Mouse (Mus musculus) limb, embryonic 14.5 days (tissue): ENCODE measurements around the gene Soat2. TPM values are rescaled to one million over a fixed set of nuclear protein-coding genes. Genes with fewer than 3 reads are reported as not detected.

Experiments
- ATAC-seq: fragments of 200-750 bp; cut with Nextera tagmentation; 2 replicates; pipeline ENCODE4 v1.8.0; 2017; ENCODE audit warnings: low read depth, moderate number of reproducible peaks, moderate TSS enrichment; ENCODE audit not compliant: low FRiP score
- DNase-seq: peaks from one replicate; pipeline ENCODE4 v3.0.0-alpha.2; 2015; ENCODE audit warnings: low spot score
- H3K27ac ChIP-seq: fragments of 300-500 bp; sonication (generic); replicated peaks from 2 replicates; pipeline ENCODE4 v1.5.1; 2014; ENCODE audit warnings: low read depth, mild to moderate bottlenecking, low read length, moderate library complexity, mixed read lengths
- H3K27me3 ChIP-seq: fragments of 300-500 bp; sonication (generic); 2 replicates; pipeline ENCODE4 v1.6.1; 2014; ENCODE audit warnings: low read length, mixed read lengths; ENCODE audit not compliant: control insufficient read depth, insufficient read depth
- H3K36me3 ChIP-seq: fragments of 300-500 bp; sonication (generic); 2 replicates; pipeline ENCODE4 v1.6.1; 2014; ENCODE audit warnings: mild to moderate bottlenecking, low read length, moderate library complexity, mixed read lengths; ENCODE audit not compliant: control insufficient read depth, insufficient read depth
- H3K4me1 ChIP-seq: fragments of 300-500 bp; sonication (generic); 2 replicates; pipeline ENCODE4 v1.6.1; 2014; ENCODE audit warnings: antibody characterized with exemption, low read length, mixed read lengths; ENCODE audit not compliant: control insufficient read depth, insufficient read depth
- H3K4me2 ChIP-seq: fragments of 300-500 bp; sonication (generic); replicated peaks from 2 replicates; pipeline ENCODE4 v1.6.1; 2014; ENCODE audit warnings: low read depth, mild to moderate bottlenecking, low read length, moderate library complexity; ENCODE audit not compliant: severe bottlenecking
- H3K4me3 ChIP-seq: fragments of 300-500 bp; sonication (generic); replicated peaks from 2 replicates; pipeline ENCODE4 v1.5.1; 2014; ENCODE audit warnings: low read length
- H3K9ac ChIP-seq: fragments of 300-500 bp; sonication (generic); 2 replicates; pipeline ENCODE4 v1.6.1; 2014; ENCODE audit warnings: mild to moderate bottlenecking, low read depth, low read length, moderate library complexity; ENCODE audit not compliant: severe bottlenecking
- H3K9me3 ChIP-seq: fragments of 300-500 bp; sonication (generic); 2 replicates; pipeline ENCODE4 v1.6.1; 2016; ENCODE audit warnings: low read length; ENCODE audit not compliant: control insufficient read depth
- POLR2A ChIP-seq: fragments of 200-500 bp; IDR thresholded peaks from 2 replicates; pipeline ENCODE4 v1.8.0; 2012; ENCODE audit warnings: inconsistent platforms, mild to moderate bottlenecking, moderate library complexity, borderline replicate concordance; ENCODE audit not compliant: insufficient read depth, insufficient read length; ENCODE audit errors: extremely low read depth
- WGBS: fragments of 180-500 bp; shearing (Covaris S2); extraction: QIAGEN DNeasy Blood & Tissue Kit; methylation state at CpG from one replicate; pipeline ENCODE4 v1.1.7; 2014; 5-methylcytosine and 5-hydroxymethylcytosine counted together
- polyA plus RNA-seq, 2 experiments: library from polyadenylated mRNA; depleted of rRNA in 1 of 2; stranded (reverse) in 1 of 2; unstranded in 1 of 2; fragments of >200 nt; fragmentation: Nextera tagmentation in 1 of 2; extraction: Ambion mirVana in 1 of 2; gene quantifications; 2 replicates each; pipeline versions ENCODE4 v1.2.1 to v1.2.3; 2012 to 2014

The Soat2 gene
- polyA plus RNA-seq, 2 experiments, result 0.76 to 0.87 TPM

GRCm38 (mm10) chr15:102192271-102192812 is 42.0 kb downstream of the Soat2 start:
- no peak for TF ChIP-seq POLR2A
- no peak overlapping the region for H3K9ac ChIP-seq
- no peaks in the 10 kb centered on the region for H3K27me3 ChIP-seq
- H3K36me3 ChIP-seq, result peaks cover 3% of the 10 kb centered on the region
- H3K4me2 ChIP-seq, result no peak overlapping the region
- ATAC-seq (no peak), DNase-seq (no peak)
- H3K4me1 ChIP-seq, result 0 out of 2 replicates have a peak, but pooled peaks cover 4% of the 10 kb centered on the region
- 76% methylated on average over 7 of the region's 7 CpGs for WGBS
- no peak overlapping the region for H3K4me3 ChIP-seq
- H3K27ac ChIP-seq, result no peak overlapping the region
- no peaks in the 10 kb centered on the region for H3K9me3 ChIP-seq

GRCm38 (mm10) chr15:102192820-102193386 is 42.6 kb downstream of the Soat2 start:
- no peaks in the 10 kb centered on the region for H3K27me3 ChIP-seq
- DNase-seq (no peak), ATAC-seq (no peak)
- H3K9me3 ChIP-seq, result no peaks in the 10 kb centered on the region
- no peak overlapping the region for H3K9ac ChIP-seq
- 0 out of 2 replicates have a peak, but pooled peaks cover 4% of the 10 kb centered on the region for H3K4me1 ChIP-seq
- WGBS, result 73% methylated on average over 5 of the region's 5 CpGs
- H3K4me2 ChIP-seq, result no peak overlapping the region
- H3K4me3 ChIP-seq, result no peak overlapping the region
- TF ChIP-seq POLR2A, result no peak
- H3K36me3 ChIP-seq, result no peaks in the 10 kb centered on the region; the same call in 1 of the 2 replicates
- H3K27ac ChIP-seq, result no peak overlapping the region

- H3K4me3 ChIP-seq, result no peak overlapping the region
- H3K27ac ChIP-seq, result no peak overlapping the region
- 76% methylated on average over 4 of the region's 4 CpGs for WGBS
- no peak for DNase-seq
- H3K9ac ChIP-seq, result no peak overlapping the region
- H3K4me1 ChIP-seq, result 0 out of 2 replicates have a peak, but pooled peaks cover 4% of the 10 kb centered on the region
- H3K4me2 ChIP-seq, result no peak overlapping the region
- H3K9me3 ChIP-seq, result no peaks in the 10 kb centered on the region
- no peaks in the 10 kb centered on the region for H3K36me3 ChIP-seq
- no peak for TF ChIP-seq POLR2A
- no peak for ATAC-seq
- H3K27me3 ChIP-seq, result no peaks in the 10 kb centered on the region
Observed at GRCm38 (mm10) chr15:102193652-102194051, 43.3 kb downstream of the Soat2 start.

- WGBS, result 68% methylated on average over 4 of the region's 4 CpGs
- Histone ChIP-seq H3K36me3 (0 out of 2 replicates have a peak, but pooled peaks cover 8% of the 10 kb centered on the region), H3K4me3 (no peak overlapping the region), H3K9ac (no peak overlapping the region), H3K4me2 (no peak overlapping the region), H3K27ac (no peak overlapping the region), H3K27me3 (no peaks in the 10 kb centered on the region), H3K9me3 (no peaks in the 10 kb centered on the region), H3K4me1 (0 out of 2 replicates have a peak, but pooled peaks cover 4% of the 10 kb centered on the region)
- no peak for TF ChIP-seq POLR2A
- ATAC-seq (no peak), DNase-seq (no peak)
Observed at GRCm38 (mm10) chr15:102194439-102194838, 44.1 kb downstream of the Soat2 start.

- DNase-seq (no peak), ATAC-seq (no peak)
- H3K4me2 ChIP-seq, result no peak overlapping the region
- H3K9me3 ChIP-seq, result no peaks in the 10 kb centered on the region
- H3K27me3 ChIP-seq, result no peaks in the 10 kb centered on the region
- no peak for TF ChIP-seq POLR2A
- H3K4me3 ChIP-seq, result no peak overlapping the region
- 81% methylated on average over 4 of the region's 4 CpGs for WGBS
- H3K9ac ChIP-seq, result no peak overlapping the region
- H3K4me1 ChIP-seq, result 0 out of 2 replicates have a peak, but pooled peaks cover 4% of the 10 kb centered on the region
- H3K27ac ChIP-seq, result no peak overlapping the region
- 0 out of 2 replicates have a peak, but pooled peaks cover 11% of the 10 kb centered on the region for H3K36me3 ChIP-seq
Observed at GRCm38 (mm10) chr15:102195373-102195772, 45.0 kb downstream of the Soat2 start.

GRCm38 (mm10) chr15:102198841-102199240 is 48.5 kb downstream of the Soat2 start:
- no peak overlapping the region for H3K4me2 ChIP-seq
- DNase-seq (no peak), ATAC-seq (no peak)
- peaks cover 3% of the 10 kb centered on the region; the same call in 1 of the 2 replicates for H3K4me1 ChIP-seq
- H3K9me3 ChIP-seq, result no peaks in the 10 kb centered on the region
- H3K27ac ChIP-seq, result no peak overlapping the region
- no peak overlapping the region for H3K4me3 ChIP-seq
- no peak overlapping the region for H3K9ac ChIP-seq
- 82% methylated on average over 4 of the region's 4 CpGs for WGBS
- TF ChIP-seq POLR2A, result no peak
- H3K27me3 ChIP-seq, result no peaks in the 10 kb centered on the region
- peaks cover 16% of the 10 kb centered on the region; the same call in 1 of the 2 replicates for H3K36me3 ChIP-seq
